Mouse (Mus musculus): ENCODE results near the gene Slc3a1.

DNA sequence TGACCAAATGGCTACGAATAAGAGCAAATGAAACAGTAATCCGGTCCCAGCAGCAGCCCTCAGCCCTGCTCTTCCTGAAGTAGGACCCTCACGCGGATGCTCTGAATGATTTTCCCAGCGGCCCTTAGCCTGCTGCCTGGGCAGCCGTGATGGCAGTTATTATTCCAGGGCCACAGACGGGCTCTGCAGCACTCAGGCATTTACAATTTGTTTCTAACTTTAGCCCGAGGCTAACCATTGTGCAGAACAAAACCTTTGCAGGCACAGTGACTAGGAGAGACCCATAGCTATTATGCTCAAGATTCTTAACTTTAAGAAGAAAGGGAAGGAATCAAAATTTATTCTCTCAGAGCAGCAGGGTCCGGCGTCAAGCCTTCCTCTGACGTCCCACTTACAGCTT is 44.2 kb downstream of the Slc3a1 start:
- TF ChIP-seq CTCF (IDR thresholded peaks at IDR 0.05; ENCODE audit: low read depth) = no peak
- no peak for TF ChIP-seq EP300 (optimal IDR thresholded peaks at IDR 0.05)

Measured in stomach, postnatal 0 days (tissue).